Mouse (Mus musculus) spleen, adult 2 months (tissue): ENCODE results near the gene Olfr825.
"Not testable (repeated sequence)": the region's sequence is repeated elsewhere in the genome, so short reads cannot be mapped to it uniquely, and the experiment has no call there.

Experiments used
- CTCF ChIP-seq: fragments of 200-500 bp; IDR thresholded peaks from 2 replicates; pipeline ENCODE4 v1.5.1; 2011; ENCODE audit warnings: mild to moderate bottlenecking, inconsistent platforms; ENCODE audit not compliant: insufficient read depth, insufficient read length, insufficient replicate concordance; ENCODE audit errors: extremely low read depth
- POLR2A ChIP-seq: fragments of 200-500 bp; IDR thresholded peaks from 2 replicates; pipeline ENCODE4 v1.6.1; 2011; ENCODE audit warnings: low read depth, low read length, inconsistent platforms

DNA sequence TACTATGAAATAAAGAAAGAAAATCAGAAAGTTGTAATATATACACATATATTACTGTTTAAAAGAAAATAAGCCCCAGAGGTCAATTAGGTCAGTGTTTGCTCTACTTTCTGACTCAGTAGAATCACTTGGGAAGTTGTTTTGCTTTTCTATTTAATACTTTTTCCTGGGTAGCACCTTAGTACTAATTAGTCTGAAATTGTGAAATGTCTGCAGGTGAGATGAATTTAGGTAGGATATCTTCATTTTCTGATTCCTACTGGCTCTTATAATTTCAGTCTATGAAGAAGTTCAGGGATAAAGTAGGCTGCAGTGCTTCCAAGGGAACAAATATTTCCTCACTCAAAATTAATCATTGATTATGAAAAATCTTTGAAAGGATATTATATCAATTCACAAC, 36.7 kb downstream of the Olfr825 start, which contains the start of gene Olfr824:
- TF ChIP-seq POLR2A, CTCF: not testable (repeated sequence)
